Mouse (Mus musculus) ES-E14 (cell line): ENCODE results near the gene Pbx2.

Experiments
- HCFC1 ChIP-seq: IDR thresholded peaks from 2 replicates; pipeline ENCODE4 v1.6.1; 2012; ENCODE audit warnings: low read length, inconsistent platforms, borderline replicate concordance; ENCODE audit not compliant: insufficient read depth
- MAFK ChIP-seq: IDR thresholded peaks from 2 replicates; pipeline ENCODE4 v1.6.1; 2014; ENCODE audit warnings: mild to moderate bottlenecking, low read depth, low read length, inconsistent platforms; ENCODE audit not compliant: insufficient read depth
- ZNF384 ChIP-seq: IDR thresholded peaks from 2 replicates; pipeline ENCODE4 v1.6.1; 2012; ENCODE audit warnings: low read depth, low read length, inconsistent platforms

DNA sequence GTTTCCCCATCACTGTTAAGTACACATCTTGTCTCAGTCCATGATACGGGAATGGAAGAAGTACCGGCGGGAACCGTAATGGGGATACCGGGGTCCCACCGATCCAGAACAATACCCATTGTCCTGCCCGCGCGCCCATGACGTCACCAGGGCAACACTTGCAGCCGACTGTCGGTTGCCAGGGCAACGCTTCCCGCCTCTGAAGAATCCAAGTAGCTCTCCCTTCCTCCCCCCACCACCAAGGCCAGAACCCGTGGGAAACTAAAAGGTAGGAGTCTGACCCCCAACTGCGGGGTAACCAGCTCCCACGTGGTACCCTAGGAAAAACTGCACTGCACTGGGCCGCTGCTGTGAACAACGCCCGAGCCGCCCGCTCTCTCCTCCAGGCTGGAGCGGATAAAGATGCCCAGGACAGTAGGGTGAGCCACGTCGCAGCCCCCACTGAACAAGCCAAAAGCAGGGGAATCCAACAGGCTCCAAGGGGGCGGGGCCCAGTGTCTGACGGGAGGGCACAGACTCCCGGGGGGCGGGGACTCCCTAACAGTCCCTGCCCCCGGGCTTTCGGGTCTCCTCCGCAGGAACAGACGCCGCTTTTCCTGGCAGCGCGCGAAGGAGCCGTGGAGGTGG is 4.2 kb upstream of the Pbx2 start:
- TF ChIP-seq HCFC1 (no peak; the same call in 1 of the 2 replicates), ZNF384 (no peak), MAFK (no peak)
